Mouse (Mus musculus) liver, embryonic 11.5 days (tissue): ENCODE results near the gene Slc6a9. TPM values are rescaled to one million over a fixed set of nuclear protein-coding genes. Genes with fewer than 3 reads are reported as not detected.

Experiments
- ATAC-seq: fragments of 200-750 bp; cut with Nextera tagmentation; replicated peaks from 2 replicates; pipeline ENCODE4 v1.8.0; 2017; ENCODE audit warnings: moderate number of reproducible peaks, mild to moderate bottlenecking, moderate TSS enrichment, moderate library complexity; ENCODE audit not compliant: low FRiP score
- DNase-seq: peaks from one replicate; pipeline ENCODE4 v3.0.0-alpha.2; 2017; ENCODE audit warnings: low spot score
- H3K27ac ChIP-seq: fragments of 300-500 bp; sonication (generic); 2 replicates; pipeline ENCODE4 v1.5.1; 2014; ENCODE audit warnings: mild to moderate bottlenecking, low read depth, low read length, control low read depth
- H3K27me3 ChIP-seq: fragments of 300-500 bp; sonication (generic); replicated peaks from 2 replicates; pipeline ENCODE4 v1.6.1; 2014; ENCODE audit warnings: low read length, mixed read lengths; ENCODE audit not compliant: control insufficient read depth, insufficient read depth
- H3K36me3 ChIP-seq: fragments of 300-500 bp; sonication (generic); 2 replicates; pipeline ENCODE4 v1.6.1; 2014; ENCODE audit warnings: mild to moderate bottlenecking, low read length, moderate library complexity, mixed read lengths; ENCODE audit not compliant: control insufficient read depth, insufficient read depth
- H3K4me1 ChIP-seq: fragments of 300-500 bp; sonication (generic); replicated peaks from 2 replicates; pipeline ENCODE4 v1.6.1; 2014; ENCODE audit warnings: low read length, mixed read lengths; ENCODE audit not compliant: control insufficient read depth, insufficient read depth
- H3K4me2 ChIP-seq: fragments of 300-500 bp; sonication (generic); 2 replicates; pipeline ENCODE4 v1.6.1; 2014; ENCODE audit warnings: mild to moderate bottlenecking, control low read depth, moderate library complexity
- H3K4me3 ChIP-seq: fragments of 300-500 bp; sonication (generic); 2 replicates; pipeline ENCODE4 v1.5.1; 2014; ENCODE audit warnings: low read depth, low read length, control low read depth
- H3K9ac ChIP-seq: fragments of 300-500 bp; sonication (generic); 2 replicates; pipeline ENCODE4 v1.6.1; 2014; ENCODE audit warnings: low read depth, low read length, control low read depth
- H3K9me3 ChIP-seq: fragments of 300-500 bp; sonication (generic); 2 replicates; pipeline ENCODE4 v1.6.1; 2016; ENCODE audit warnings: low read length, inconsistent platforms, mixed read lengths; ENCODE audit not compliant: control insufficient read depth
- WGBS: fragments of 180-500 bp; shearing (Covaris S2); extraction: QIAGEN DNeasy Blood & Tissue Kit; methylation state at CpG from one replicate; pipeline ENCODE4 v1.1.7; 2014; 5-methylcytosine and 5-hydroxymethylcytosine counted together
- polyA plus RNA-seq: library from polyadenylated mRNA; unstranded; fragments of >200 nt; fragmentation: Nextera tagmentation; extraction: Ambion mirVana; gene quantifications from 2 replicates; pipeline ENCODE4 v1.2.1, GENCODE M21; 2014

The Slc6a9 gene
- polyA plus RNA-seq, 1 experiment from 2014 or later: 26.3 TPM

- H3K27me3 ChIP-seq: no peaks in the 10 kb centered on the region
- DNase-seq (peak; percentile 59), ATAC-seq (peak; percentile 32; the same call in 1 of the 2 replicates)
- H3K27ac ChIP-seq: no peak within 1 kb of the TSS; the same call in 1 of the 2 replicates
- H3K9ac ChIP-seq: peak within 1 kb of the TSS; percentile 52
- H3K4me1 ChIP-seq: peaks cover 24% of the 10 kb centered on the region
- H3K4me2 ChIP-seq: peak within 1 kb of the TSS; percentile 80
- peaks cover 5% of the 10 kb centered on the region; the same call in 1 of the 2 replicates for H3K36me3 ChIP-seq
- H3K9me3 ChIP-seq: no peaks in the 10 kb centered on the region
- WGBS: 8% methylated on average over 14 of the region's 14 CpGs
- peak within 1 kb of the TSS; percentile 32 for H3K4me3 ChIP-seq
These were observed 38.2 kb downstream of the Slc6a9 start, which contains the start of gene Ccdc24 for GRCm38 (mm10) chr4:117872471-117872886. Gene Ccdc24 (minus strand): TSS chr4:117872557.

GRCm38 (mm10) chr4:117873615-117874014 lies 39.3 kb downstream of the Slc6a9 start:
- DNase-seq: no peak
- Histone ChIP-seq H3K4me1 (peaks cover 18% of the 10 kb centered on the region), H3K9me3 (no peaks in the 10 kb centered on the region), H3K4me2 (no peak overlapping the region), H3K9ac (no peak overlapping the region), H3K27me3 (no peaks in the 10 kb centered on the region), H3K27ac (no peak overlapping the region), H3K36me3 (peaks cover 2% of the 10 kb centered on the region; the same call in 1 of the 2 replicates), H3K4me3 (no peak overlapping the region)
- 92% methylated on average over 9 of the region's 9 CpGs for WGBS
- ATAC-seq: no peak

GRCm38 (mm10) chr4:117878301-117878700 lies 44.0 kb downstream of the Slc6a9 start:
- no peaks in the 10 kb centered on the region; the same call in 1 of the 2 replicates for H3K27me3 ChIP-seq
- no peak overlapping the region for H3K27ac ChIP-seq
- DNase-seq (no peak), ATAC-seq (no peak)
- peaks cover 4% of the 10 kb centered on the region; the same call in 1 of the 2 replicates for H3K36me3 ChIP-seq
- WGBS: 73% methylated on average over 10 of the region's 10 CpGs
- no peak overlapping the region for H3K4me2 ChIP-seq
- H3K9ac ChIP-seq: no peak overlapping the region
- H3K4me1 ChIP-seq: peaks cover under 1% of the 10 kb centered on the region; the same call in 1 of the 2 replicates
- H3K9me3 ChIP-seq: no peaks in the 10 kb centered on the region
- no peak overlapping the region for H3K4me3 ChIP-seq

GRCm38 (mm10) chr4:117878703-117879102 lies 44.4 kb downstream of the Slc6a9 start:
- H3K36me3 ChIP-seq: 0 out of 2 replicates have a peak, but pooled peaks cover 4% of the 10 kb centered on the region
- no peak overlapping the region for H3K9ac ChIP-seq
- H3K27ac ChIP-seq: no peak overlapping the region
- peaks cover 4% of the 10 kb centered on the region; the same call in 1 of the 2 replicates for H3K4me1 ChIP-seq
- H3K9me3 ChIP-seq: no peaks in the 10 kb centered on the region
- ATAC-seq (no peak), DNase-seq (no peak)
- no peaks in the 10 kb centered on the region; the same call in 1 of the 2 replicates for H3K27me3 ChIP-seq
- WGBS: 66% methylated on average over 5 of the region's 5 CpGs
- no peak overlapping the region for H3K4me3 ChIP-seq
- no peak overlapping the region for H3K4me2 ChIP-seq

GRCm38 (mm10) chr4:117882701-117883691 lies 48.7 kb downstream of the Slc6a9 start, which contains the start of gene B4galt2:
Gene B4galt2 (minus strand): TSS chr4:117883487.
- peak within 1 kb of the TSS; percentile 77 for H3K4me3 ChIP-seq
- H3K4me2 ChIP-seq: peak within 1 kb of the TSS; percentile 98
- peaks cover 20% of the 10 kb centered on the region for H3K4me1 ChIP-seq
- ATAC-seq: peak; percentile 22
- peak within 1 kb of the TSS; percentile 55; the same call in 1 of the 2 replicates for H3K27ac ChIP-seq
- peak; percentile 73 for DNase-seq
- H3K9me3 ChIP-seq: no peaks in the 10 kb centered on the region
- H3K27me3 ChIP-seq: no peaks in the 10 kb centered on the region; the same call in 1 of the 2 replicates
- WGBS: 2% methylated on average over 91 of the region's 103 CpGs
- H3K36me3 ChIP-seq: peaks cover 18% of the 10 kb centered on the region; the same call in 1 of the 2 replicates
- peak within 1 kb of the TSS; percentile 81 for H3K9ac ChIP-seq

- ATAC-seq (no peak), DNase-seq (no peak)
- no peaks in the 10 kb centered on the region for H3K9me3 ChIP-seq
- peak overlapping the region; percentile 98 for H3K4me2 ChIP-seq
- H3K4me3 ChIP-seq: 0 out of 2 replicates have a peak overlapping the region, but pooled peaks have one; percentile 77
- peaks cover 18% of the 10 kb centered on the region; the same call in 1 of the 2 replicates for H3K36me3 ChIP-seq
- H3K9ac ChIP-seq: 0 out of 2 replicates have a peak overlapping the region, but pooled peaks have one; percentile 81
- peaks cover 20% of the 10 kb centered on the region for H3K4me1 ChIP-seq
- no peak overlapping the region for H3K27ac ChIP-seq
- H3K27me3 ChIP-seq: no peaks in the 10 kb centered on the region; the same call in 1 of the 2 replicates
- 100% methylated on average over 1 of the region's 1 CpGs for WGBS
These were observed 49.8 kb downstream of the Slc6a9 start for GRCm38 (mm10) chr4:117884146-117884545.

GRCm38 (mm10) chr4:117885093-117885492 lies 50.8 kb downstream of the Slc6a9 start:
- peaks cover 20% of the 10 kb centered on the region for H3K4me1 ChIP-seq
- no peaks in the 10 kb centered on the region for H3K9me3 ChIP-seq
- no peaks in the 10 kb centered on the region; the same call in 1 of the 2 replicates for H3K27me3 ChIP-seq
- ATAC-seq (no peak), DNase-seq (no peak)
- H3K9ac ChIP-seq: no peak overlapping the region
- no peak overlapping the region for H3K27ac ChIP-seq
- 93% methylated on average over 10 of the region's 10 CpGs for WGBS
- H3K4me2 ChIP-seq: no peak overlapping the region
- H3K36me3 ChIP-seq: peaks cover 21% of the 10 kb centered on the region
- H3K4me3 ChIP-seq: no peak overlapping the region

- Histone ChIP-seq H3K4me2 (peak overlapping the region; percentile 87), H3K9ac (peak overlapping the region; percentile 94), H3K9me3 (no peaks in the 10 kb centered on the region), H3K27me3 (no peaks in the 10 kb centered on the region; the same call in 1 of the 2 replicates), H3K27ac (no peak overlapping the region), H3K36me3 (peaks cover 24% of the 10 kb centered on the region), H3K4me3 (peak overlapping the region; percentile 97), H3K4me1 (peaks cover 23% of the 10 kb centered on the region)
- no peak for DNase-seq
- 75% methylated on average over 9 of the region's 9 CpGs for WGBS
- ATAC-seq: no peak
These were observed 51.7 kb downstream of the Slc6a9 start for GRCm38 (mm10) chr4:117885994-117886393.
